Mouse (Mus musculus) gastrocnemius, postnatal 36 days (tissue): ENCODE data around the gene Nfatc4. TPM values are rescaled to one million over a fixed set of nuclear protein-coding genes. Genes with fewer than 3 reads are reported as not detected.

Experiments used
- DNase-seq, 2 experiments: peaks; one replicate each; pipeline ENCODE4 v3.0.0; 2022
- intact Hi-C: fragments of 180-260 bp; cut with DNase I; formaldehyde crosslinking; loops from one replicate; pipeline ENCODE4 v1.15.1; 2025
- long read RNA-seq, 2 experiments: library from polyadenylated mRNA; stranded (forward); transcript quantifications; one replicate each; pipeline ENCODE4 v2.0.0; 2021
- total RNA-seq, 2 experiments: library from RNA; stranded (reverse); gene quantifications; 2 replicates each; pipeline ENCODE4 v1.2.3; 2021

Gene Nfatc4
- total RNA-seq: 1 to 10 TPM; 3.3 TPM
- long read RNA-seq, experiment 1, partial matches to known transcripts: 0 of 1 reads
- long read RNA-seq, experiment 1, other reads (novel, unspliced or antisense): 0 of 1 reads
- long read RNA-seq, experiment 2, partial matches to known transcripts: 1 of 2 reads
- long read RNA-seq, experiment 2, other reads (novel, unspliced or antisense): 1 of 2 reads

- peak; percentile 83 to 85 for DNase-seq
- intact Hi-C loops: loop anchor here (2.0 to 5.0 kb wide), 2 partner anchors 40 to 94 kb away; no protein-coding TSS in a partner anchor
Observed at GRCm38 (mm10) chr14:55822991-55823762, at the start of gene Nfatc4. Gene Nfatc4, plus strand, starts transcription at chr14:55823144.

GRCm38 (mm10) chr14:55776711-55777110 lies 46.2 kb upstream of the Nfatc4 start:
- intact Hi-C loops: no loop called here
- DNase-seq: no peak

- intact Hi-C loops: no loop called here
Observed at GRCm38 (mm10) chr14:55777176-55777575, 45.8 kb upstream of the Nfatc4 start.

GRCm38 (mm10) chr14:55777806-55778205 lies 45.1 kb upstream of the Nfatc4 start:
- intact Hi-C loops: no loop called here
- no peak for DNase-seq

More at GRCm38 (mm10) chr14:55777176-55777575, 45.8 kb upstream of the Nfatc4 start:
- DNase-seq: no peak

GRCm38 (mm10) chr14:55778686-55779085 lies 44.3 kb upstream of the Nfatc4 start:
- intact Hi-C loops: no loop called here
- no peak for DNase-seq

- no peak for DNase-seq
- intact Hi-C loops: loop anchor here (2.0 to 5.0 kb wide), 2 partner anchors 83 to 138 kb away; no protein-coding TSS in a partner anchor
Observed at GRCm38 (mm10) chr14:55779656-55780055, 43.3 kb upstream of the Nfatc4 start.

- intact Hi-C loops: loop anchor here (2.0 to 5.0 kb wide), 2 partner anchors 82 to 137 kb away; no protein-coding TSS in a partner anchor
Observed at GRCm38 (mm10) chr14:55780736-55781135, 42.2 kb upstream of the Nfatc4 start.

GRCm38 (mm10) chr14:55781310-55781709 lies 41.6 kb upstream of the Nfatc4 start:
- DNase-seq: peak in 1 of 2 experiments; percentile 35

More at GRCm38 (mm10) chr14:55780736-55781135, 42.2 kb upstream of the Nfatc4 start:
- no peak for DNase-seq

GRCm38 (mm10) chr14:55782361-55782960 lies 40.5 kb upstream of the Nfatc4 start:
- intact Hi-C loops: loop anchor here (5.0 kb wide), 1 partner anchor 135 kb away; no protein-coding TSS in a partner anchor

More at GRCm38 (mm10) chr14:55781310-55781709, 41.6 kb upstream of the Nfatc4 start:
- intact Hi-C loops: loop anchor here (2.0 to 5.0 kb wide), 2 partner anchors 81 to 136 kb away; no protein-coding TSS in a partner anchor

GRCm38 (mm10) chr14:55783171-55783957 lies 39.6 kb upstream of the Nfatc4 start:
- DNase-seq: no peak
- intact Hi-C loops: loop anchor here (5.0 kb wide), 1 partner anchor 134 kb away; no protein-coding TSS in a partner anchor

More at GRCm38 (mm10) chr14:55782361-55782960, 40.5 kb upstream of the Nfatc4 start:
- no peak for DNase-seq

GRCm38 (mm10) chr14:55783958-55784235 lies 39.0 kb upstream of the Nfatc4 start, which contains the start of gene Adcy4:
Gene Adcy4, minus strand, starts transcription at chr14:55784095.
- DNase-seq: no peak
- intact Hi-C loops: loop anchor here (5.0 kb wide), 1 partner anchor 133 kb away; no protein-coding TSS in a partner anchor

- intact Hi-C loops: no loop called here
- DNase-seq: no peak
Observed at GRCm38 (mm10) chr14:55785195-55785594, 37.7 kb upstream of the Nfatc4 start.

- intact Hi-C loops: no loop called here
Observed at GRCm38 (mm10) chr14:55787731-55788130, 35.2 kb upstream of the Nfatc4 start.

GRCm38 (mm10) chr14:55788256-55789050 lies 34.5 kb upstream of the Nfatc4 start, which contains the start of gene Ripk3:
Gene Ripk3, minus strand, starts transcription at chr14:55788865.
- intact Hi-C loops: no loop called here
- no peak for DNase-seq

More at GRCm38 (mm10) chr14:55787731-55788130, 35.2 kb upstream of the Nfatc4 start:
- no peak for DNase-seq

GRCm38 (mm10) chr14:55793461-55793860 lies 29.5 kb upstream of the Nfatc4 start:
- no peak for DNase-seq
- intact Hi-C loops: no loop called here

- no peak for DNase-seq
- intact Hi-C loops: no loop called here
Observed at GRCm38 (mm10) chr14:55793946-55794345, 29.0 kb upstream of the Nfatc4 start.

- DNase-seq: no peak
- intact Hi-C loops: no loop called here
Observed at GRCm38 (mm10) chr14:55795380-55796163, 27.4 kb upstream of the Nfatc4 start.

- intact Hi-C loops: no loop called here
- DNase-seq: peak in 1 of 2 experiments; percentile 71
Observed at GRCm38 (mm10) chr14:55814885-55815284, 8.1 kb upstream of the Nfatc4 start.
